Mouse (Mus musculus) NIH3T3 (cell line): ENCODE measurements around the gene Plekhg2.
A peak's percentile ranks its signal among the peaks of the same experiment; 100 is the strongest.

ENCODE experiments used
- DNase-seq: peaks from one replicate; pipeline ENCODE4 v3.0.0-alpha.2; 2012; ENCODE audit warnings: low read depth

The Plekhg2 gene

DNA sequence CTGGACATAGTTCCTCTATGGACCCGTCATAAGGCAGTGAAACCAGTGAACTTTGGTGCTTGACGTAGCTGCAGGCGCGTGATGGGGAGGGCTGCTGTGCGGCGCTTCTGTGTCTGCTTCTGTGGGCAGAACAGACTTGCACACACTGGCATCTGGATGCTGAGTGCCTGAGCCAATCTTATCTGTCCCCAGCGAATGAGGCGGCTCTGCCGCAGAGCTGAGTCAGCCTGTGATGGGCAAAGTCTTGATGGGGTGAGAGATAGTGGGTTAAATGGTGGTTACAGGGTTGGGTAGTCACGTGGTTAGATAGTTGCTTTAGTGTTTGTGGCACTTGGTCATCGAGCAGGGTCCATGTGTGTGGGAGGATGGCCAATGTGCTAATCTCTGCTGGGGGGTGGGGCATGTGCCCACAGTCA is 10.6 kb upstream of the Plekhg2 start:
- DNase-seq = peak; percentile 79

DNA sequence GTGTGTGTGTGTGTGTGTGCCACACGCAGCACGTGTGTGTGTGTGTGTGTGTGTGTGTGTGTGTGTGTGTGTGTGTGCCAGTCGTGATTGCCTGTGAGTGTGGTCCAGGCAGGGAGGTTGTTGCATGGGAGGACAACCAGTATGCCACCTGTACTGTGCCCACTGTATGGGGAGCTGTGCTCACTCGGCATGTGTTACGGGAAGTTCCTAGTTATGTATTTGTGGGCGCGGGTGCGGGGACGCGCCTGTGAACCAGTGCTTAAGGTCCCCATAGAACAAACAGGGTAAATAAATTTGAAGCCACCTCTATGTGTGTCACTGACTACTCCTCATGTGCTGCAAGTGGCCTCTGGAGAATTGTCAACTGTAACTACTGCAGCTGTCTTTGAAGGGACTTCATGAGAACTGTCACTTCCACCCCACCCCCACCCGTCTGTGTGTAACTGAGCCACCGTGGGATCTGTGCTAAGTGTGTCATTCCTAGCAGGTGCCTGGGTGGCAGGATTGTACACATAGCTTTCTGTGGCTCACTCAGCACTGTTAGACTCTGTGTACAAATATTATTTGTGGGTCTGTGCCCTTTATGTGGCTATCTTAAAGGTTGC is 10.1 kb upstream of the Plekhg2 start:
- peak; percentile 47 for DNase-seq

DNA sequence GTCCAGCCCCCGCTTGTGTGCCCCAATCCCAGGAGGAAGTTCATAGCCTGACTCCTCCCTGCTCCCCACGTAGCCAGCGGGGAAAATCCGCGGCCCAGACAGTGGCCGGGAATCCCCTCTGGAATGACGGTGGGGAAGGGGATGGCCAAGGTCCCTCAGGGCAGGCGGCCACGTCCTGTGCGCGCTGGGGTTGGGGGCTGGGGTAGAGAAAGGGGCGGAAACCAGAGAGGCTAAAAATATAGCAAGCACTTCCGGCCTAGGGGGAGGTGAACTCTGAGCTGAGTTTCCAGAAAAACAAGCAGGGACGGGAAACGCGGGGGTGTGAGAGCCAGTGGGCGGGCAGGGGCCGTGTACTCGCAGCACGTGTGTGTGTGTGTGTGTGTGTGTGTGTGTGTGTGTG is 9.5 kb upstream of the Plekhg2 start:
- DNase-seq = peak; percentile 93

DNA sequence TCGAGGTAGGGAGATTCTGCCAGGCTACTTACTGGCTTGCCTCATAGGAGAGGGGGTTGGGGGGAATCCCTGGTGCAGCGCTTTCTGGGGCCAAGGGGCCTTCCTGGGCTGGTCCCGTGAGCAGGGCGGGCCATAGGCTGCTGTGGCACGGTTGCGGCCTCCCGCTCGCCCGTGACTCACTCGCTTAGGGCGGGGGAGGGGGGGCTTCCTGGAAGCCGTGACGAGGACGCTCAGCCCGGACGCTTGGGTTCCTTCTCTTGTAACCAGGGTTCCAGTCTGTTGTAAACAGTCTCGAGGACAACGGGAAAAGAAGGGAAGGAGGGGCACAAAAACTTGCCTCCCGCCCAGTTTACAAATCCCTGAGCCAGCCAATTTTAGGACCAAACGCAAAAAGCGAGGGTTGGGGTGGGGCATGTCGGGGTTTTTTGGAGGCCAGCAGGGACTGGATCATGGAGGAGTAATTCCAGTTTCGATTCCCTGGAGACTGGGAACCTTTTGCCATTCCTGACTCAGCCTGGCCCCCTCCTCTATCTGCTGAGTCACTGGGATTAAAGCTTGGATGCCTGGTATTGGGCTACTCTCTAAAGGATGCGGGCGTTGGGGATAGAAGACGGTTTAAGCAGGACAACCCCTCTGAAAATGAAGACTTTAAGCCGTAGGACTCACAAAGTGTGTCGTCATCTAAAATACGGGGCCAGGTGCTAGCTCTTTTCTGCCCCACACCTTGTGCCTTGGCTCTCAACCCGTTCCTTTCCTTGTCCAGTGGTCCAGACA is 8.8 kb upstream of the Plekhg2 start:
- peak; percentile 98 for DNase-seq

DNA sequence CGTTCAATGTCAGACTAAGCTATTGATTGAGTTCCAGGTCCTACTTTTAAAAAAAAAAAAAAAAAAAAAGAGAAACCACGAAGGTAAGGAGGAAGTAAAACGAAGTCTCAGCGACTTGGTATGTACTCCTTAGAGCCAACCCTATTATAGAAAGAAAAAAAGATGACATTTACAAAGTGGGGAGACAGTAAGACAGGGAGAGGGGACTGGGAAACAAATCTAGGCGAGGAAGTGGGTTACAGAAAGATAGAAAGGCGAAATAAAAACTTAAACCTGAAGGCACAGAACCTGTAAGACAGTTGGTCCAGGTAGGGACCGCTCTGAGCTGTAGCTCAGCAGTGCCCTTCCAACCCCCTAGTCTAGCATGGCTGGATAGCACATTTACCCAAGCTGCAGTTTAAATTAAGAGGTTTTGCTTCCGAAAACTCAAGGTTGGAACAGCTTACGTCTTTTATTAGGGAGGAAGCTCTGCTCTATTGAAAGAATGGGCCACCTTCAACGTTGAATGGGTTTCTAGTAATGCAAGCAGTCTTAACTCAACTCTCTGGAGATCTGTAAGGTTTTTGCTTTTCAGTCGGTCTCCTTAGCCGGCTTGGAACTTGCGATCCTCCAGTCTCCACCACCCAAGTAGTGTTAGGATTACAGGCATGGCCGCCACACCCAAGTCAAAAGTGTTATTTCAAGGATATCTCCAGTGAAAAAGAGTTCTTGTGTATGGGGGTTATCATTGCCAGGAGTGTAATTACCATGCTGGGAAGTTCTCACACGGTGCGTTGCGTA is 8.0 kb upstream of the Plekhg2 start, which contains the start of gene Zfp36:
TSS of gene Zfp36 (minus strand) at position 17 of the 780 bp plus-strand sequence.
- no peak for DNase-seq

DNA sequence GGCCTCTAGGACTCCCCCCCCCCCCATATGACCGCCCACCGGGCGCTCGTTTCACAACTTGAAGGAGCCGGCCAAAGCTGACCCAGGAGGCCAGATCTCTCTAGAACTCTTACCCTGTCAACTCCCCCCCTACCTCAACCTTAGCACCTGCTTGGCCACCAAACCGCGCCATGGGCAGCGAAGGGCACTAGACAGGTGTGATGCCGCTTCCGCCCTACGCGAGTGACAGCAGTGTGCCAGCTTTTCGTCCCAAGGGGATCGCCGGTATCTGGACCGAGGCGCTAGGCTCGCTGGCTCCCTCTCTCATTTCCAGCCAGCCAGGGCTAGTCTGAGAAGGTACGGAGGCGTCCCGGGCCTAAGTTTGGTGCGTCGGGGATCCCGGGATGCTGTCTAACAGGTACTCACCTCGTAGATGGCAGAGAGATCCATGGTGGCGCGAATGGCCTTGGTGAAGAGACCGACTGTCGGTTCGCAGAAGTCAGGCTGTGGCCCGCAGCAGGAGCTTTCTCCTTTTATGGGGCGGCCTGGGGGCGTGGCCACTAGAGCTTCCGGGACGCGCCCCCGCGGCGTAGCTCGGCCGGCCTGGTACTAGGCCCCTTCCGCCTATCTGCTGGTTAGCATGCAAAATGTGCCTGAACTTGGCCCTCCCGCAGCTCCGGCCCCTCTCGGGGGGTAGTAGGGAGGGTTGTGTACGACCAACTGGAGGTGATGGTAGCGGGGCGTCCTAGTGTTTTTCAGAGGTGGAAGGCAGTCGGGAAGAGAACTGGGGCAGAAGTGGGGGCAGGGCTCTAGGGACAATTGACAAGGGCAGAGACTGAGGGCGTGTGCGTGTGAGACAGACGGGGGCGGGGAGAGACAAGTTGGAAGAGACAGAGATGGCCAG is 6.6 kb upstream of the Plekhg2 start:
- DNase-seq = peak; percentile 98

DNA sequence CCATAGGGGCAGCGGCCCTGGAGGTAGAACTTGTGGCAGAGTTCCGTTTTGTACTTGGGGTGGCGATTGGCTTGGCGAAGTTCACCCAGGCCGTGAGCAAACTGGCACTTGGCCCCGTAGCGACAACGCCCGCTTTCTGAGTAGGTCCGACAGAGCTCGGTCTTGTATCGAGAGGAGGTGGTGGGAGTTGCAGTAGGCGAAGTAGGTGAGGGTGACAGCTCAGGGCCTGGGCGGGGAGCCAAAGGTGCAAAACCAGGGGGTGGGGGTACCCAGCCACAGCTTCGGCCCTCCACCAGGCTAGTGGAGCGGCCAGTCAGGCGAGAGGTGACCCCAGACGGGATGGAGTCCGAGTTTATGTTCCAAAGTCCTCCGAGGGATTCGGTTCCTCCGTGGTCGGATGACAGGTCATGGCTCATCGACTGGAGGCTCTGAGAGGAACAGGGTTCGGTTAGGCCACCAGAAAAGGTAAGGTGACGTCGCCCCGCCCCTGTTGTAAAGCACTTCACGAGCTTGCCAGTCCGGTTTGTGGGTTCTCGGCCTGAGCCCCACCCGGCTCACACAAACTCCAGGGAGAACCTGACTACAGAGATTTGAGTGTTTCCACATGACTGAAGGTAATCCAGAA is 5.8 kb upstream of the Plekhg2 start:
- DNase-seq = peak; percentile 67

DNA sequence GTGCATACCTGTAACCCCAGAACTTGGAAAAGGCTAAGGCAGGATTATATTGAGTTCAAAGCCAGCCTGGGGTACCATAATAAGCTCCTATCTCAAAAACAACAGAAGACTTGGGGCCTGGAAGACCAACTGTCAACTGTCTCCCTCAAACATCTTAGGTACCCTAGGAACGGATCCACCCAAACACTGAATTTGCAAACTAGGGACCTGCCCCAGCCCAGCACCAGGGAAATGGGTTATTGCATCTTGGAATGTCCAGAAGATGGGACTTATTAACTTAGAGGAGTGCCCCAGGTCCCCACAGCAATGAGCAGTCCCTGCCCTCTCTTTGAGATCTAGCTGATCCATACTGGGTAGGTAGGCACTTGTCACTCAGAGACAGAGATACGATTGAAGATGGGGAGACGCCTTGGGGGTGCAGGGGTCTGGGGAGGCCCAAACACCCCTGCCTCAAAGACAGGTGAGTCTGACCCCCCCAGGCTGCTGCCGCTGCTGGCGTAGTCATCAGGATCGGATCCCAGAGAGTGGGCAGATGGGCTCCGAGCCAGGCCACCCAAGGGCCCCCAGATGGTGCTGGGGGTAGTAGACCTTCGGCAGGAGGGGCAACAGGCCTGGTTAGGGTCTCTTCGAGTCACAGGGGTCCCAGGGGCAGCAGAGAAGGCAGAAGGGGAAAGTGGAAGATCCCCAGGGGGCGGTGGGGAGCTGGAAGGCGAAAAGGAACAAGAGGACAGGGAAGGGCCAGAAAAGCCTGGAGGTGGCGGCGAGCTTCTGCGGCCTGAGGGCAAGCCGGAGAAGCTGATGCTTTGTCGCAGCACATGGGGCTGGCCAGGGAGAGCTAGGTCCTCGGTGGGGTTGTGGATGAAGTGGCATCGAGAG is 5.0 kb upstream of the Plekhg2 start:
- peak; percentile 53 for DNase-seq

DNA sequence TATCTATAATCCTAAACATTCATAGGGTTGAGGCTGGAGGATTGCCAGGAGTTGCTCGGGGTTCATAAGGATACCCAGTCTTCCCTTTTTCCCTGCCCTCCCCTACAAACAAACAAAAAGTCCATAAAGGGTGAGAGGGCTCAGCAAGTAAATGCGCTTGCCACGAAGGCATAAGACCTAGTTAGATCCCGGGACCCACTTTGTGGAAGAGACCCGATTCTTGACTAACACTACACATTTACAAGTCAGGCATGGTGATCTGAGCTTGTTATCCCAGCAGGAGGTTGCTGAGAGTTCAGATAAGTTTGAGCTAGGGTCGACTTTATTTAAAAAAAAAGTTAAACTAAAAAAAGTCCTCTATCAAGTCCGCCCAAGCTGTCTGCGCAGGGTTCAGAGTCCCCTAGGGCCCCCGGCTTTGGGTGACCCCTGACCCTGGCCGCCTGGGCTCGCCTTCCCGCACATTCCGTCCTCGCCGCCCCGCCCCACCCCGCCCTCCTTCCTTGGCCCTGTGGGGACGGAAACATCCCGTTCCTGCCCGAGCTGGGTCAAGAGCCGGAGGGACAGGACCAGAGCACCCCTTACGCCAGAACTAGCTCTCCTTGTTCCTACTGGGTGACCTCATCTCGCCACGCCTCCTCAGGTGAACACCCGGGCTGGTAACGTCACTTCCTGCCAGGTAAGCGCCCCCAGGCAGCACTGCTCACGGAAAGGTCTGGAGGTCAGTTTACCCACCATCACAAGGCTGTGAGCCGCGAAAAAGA is 3.8 kb upstream of the Plekhg2 start:
- peak; percentile 81 for DNase-seq

DNA sequence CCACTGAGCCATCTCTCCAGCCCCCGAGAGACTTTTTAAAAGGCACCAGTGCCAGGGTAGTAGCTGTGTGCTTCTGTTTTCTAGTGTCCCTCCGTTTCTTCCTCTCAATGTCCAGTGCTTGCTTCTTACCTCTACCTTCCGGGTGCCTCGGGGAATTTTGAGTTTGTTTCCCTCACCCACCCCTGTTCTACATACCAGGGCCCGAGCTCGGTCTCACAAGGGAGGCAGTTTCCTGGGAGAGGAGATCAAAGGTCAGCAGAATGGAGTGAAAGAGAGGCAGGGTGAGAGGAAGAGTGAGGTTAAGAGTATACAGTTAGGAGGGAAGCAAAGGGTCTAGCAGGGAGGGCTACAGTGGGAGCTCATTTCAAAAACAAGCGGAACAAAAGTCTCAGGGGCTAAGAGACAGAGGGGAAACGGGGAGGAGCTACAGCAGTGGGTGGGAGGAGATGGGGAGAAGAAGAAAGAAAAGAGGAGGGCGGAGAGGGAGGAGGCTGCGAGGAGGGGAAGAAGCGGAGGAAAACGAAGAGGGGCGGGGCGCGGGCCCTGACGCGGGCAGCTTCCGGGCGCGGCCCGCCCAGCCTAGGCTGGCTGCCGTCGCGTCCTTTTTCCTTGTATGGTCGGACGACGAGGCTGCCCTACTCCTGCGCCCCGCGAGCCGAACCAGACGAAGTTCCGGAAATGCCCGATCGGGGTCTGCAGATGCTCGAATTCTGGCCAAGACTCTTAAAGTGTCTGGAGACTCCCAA is 3.0 kb upstream of the Plekhg2 start:
- DNase-seq = peak; percentile 98

DNA sequence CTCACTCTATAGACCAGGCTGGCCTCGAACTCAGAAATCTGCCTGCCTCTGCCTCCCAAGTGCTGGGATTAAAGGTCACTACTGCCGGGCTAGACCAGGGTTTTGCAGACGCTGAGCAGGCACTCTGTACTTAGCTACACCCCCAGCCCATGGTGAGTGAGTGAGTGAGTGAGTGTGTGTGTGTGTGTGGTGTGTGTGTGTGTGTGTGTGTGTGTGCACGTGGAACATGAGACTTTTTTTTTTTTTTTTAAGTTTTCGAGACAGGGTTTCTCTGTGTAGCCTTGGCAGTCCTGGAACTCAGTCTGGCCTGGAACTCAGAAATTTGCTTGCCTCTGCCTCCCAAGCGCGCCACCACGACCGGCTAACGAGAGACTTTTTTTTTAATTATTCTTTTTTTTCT is 2.2 kb upstream of the Plekhg2 start:
- no peak for DNase-seq

DNA sequence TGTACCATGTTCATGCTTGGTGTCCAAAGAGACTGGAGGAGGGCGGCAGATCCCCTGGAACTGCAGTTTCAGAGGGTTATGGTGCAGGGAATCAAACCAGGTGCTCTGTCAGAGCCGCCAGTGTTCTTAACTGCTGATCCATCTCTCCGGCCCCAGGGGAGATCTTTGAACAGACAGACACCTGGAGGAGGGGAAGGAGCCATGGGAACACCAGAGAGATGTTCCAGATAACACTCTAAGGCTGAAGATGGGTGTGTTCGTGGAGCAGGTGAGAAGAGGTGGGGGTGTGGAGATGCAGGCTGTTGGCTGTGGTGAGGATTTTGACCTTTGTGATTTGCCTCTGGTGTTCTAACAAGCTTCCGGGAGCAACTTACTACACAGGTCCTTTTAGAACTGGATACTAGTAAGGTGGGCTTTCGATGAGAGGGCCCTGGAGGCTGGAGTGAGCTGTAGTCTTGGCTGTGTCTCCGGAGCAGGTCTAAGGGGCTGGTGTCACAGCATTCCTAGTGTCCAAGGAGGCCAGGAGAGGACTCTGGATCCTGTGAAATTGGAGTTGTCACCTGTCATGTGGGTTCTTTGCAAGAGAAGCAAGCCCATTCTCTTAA is 1.6 kb upstream of the Plekhg2 start:
- DNase-seq = no peak

DNA sequence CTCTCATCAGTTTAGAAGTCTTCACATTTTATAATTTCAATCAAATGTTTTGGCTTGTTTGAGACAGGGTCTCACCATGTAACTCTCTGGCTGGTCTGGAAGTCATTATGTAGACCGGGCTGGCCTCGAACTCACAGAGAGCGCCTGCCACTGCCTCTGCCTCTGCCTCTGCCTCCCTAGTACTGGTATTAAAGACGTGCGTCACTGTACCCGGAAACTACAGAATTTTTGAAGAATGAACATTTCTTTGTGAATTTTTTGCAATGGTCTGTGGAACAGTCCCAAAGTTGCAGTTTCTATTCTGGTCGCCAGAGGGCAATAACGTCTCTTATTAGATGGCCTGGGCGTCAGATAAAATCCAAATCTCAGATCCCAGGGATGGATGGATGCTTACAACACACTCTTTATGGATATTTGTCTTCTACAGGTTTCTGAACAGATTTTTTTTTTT is 757 bp upstream of the Plekhg2 start:
- DNase-seq = peak; percentile 97

DNA sequence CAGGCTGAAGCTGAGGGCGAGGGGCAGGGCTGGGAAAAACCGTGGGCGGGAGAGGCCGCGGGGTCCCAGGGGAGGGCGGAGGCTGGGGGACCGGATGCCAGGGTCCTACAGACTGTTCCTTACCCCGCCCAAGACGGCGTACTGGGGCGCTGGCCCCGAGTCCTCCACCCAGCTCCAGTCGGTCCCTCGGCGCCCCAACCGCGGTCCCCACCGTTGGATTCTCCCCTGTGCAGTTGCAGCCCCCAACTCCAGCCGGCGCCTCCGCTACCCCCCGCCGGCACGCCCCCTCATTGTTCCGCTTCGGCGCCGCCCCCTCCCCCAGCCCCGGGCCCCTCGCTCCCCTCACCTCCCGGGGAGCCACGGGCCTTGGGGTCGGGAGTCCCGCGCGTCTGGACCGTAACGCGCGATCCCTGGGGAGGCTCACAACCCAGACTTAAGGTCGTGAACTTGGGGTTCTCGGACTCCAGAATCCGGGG is 847 bp downstream of the Plekhg2 start:
- peak; percentile 68 for DNase-seq

DNA sequence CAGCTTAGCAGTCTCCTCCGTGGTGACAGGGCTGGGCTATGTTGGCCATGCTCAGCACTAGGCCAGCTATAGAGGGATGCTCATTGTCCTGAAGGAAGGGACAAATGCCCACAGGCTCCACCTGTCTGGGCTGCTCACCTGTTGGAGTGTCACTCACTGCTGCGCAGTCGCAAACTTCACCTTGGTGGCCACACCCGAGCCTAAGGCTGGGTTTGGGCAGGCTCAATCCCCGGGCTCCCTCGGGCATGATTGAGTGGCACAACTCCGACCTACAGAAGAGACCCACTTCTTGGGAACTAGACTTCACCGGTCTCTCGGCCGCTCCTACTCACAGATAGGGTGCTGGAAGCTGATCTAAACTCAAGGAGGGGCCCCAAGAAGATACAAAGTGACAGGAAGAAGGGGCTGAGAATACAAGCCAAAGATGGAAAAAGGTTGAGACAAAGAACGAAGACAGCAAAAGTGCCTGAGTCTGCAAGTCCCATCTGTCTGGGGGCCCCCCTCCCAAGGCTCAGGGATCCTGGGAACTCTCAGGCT is 1.4 kb downstream of the Plekhg2 start:
- DNase-seq = no peak

DNA sequence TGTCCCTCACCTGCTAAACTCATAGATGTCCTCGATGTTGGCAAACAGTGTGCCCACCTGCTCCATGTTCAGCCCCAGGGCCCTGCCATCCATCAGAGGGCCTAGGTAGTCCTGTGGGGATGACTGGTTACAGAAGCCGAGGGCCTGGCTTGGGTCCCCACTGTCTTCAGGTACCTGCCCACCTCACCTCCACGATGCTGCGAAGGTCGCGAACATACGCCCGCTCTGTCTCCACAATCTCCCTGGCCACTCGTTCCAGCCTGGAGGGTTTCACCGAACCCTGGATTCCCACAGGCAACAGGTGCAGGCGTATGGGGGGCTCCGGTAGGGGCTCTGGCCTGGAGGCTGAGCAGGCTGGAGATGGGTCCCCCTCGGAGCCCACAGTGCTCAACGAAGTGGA is 2.3 kb downstream of the Plekhg2 start:
- no peak for DNase-seq

DNA sequence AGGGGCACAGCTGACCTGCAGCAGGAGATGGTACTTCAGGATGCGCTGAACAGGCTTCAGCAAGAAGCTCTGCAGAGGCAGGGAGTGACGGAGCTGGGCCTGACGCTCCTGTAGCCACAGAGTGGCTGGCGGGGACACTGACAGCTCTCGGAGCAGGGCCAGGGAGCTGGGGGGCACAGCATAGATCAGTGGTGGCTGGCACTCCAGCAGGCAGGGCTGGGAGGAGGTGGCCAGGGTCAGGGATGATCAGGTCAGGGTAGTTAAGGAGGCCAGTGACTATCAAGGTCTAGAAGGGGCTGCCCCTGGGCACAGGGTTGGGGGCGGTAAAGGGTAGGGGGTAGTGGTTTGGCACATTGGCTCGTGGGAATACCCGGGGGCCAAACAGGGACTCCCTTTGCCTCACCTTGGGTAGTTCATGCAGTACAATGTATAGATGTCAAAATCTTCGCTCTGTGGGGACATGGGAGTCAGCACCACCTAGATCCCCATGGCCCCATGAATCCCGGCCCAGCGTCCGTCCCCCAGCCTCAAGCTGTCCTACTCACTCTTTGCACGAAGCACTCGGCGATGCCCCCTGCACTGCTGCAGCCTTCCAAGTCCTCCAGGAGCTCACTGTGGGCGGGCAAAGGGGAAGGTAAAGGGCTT is 4.0 kb downstream of the Plekhg2 start:
- DNase-seq = no peak
